Mouse (Mus musculus): ENCODE measurements around the gene Borcs6.

The Borcs6 gene

GRCm38 (mm10) chr11:69104487-69104886, 45.0 kb downstream of the Borcs6 start:
- no peak for DNase-seq

GRCm38 (mm10) chr11:69105227-69105626, 45.7 kb downstream of the Borcs6 start:
- no peak for DNase-seq

- DNase-seq, result no peak
Measured at GRCm38 (mm10) chr11:69105796-69106195, 46.3 kb downstream of the Borcs6 start.

GRCm38 (mm10) chr11:69106299-69106698, 46.8 kb downstream of the Borcs6 start:
- DNase-seq, result no peak

- no peak for DNase-seq
Measured at GRCm38 (mm10) chr11:69106842-69107241, 47.3 kb downstream of the Borcs6 start.

GRCm38 (mm10) chr11:69107676-69108075, 48.2 kb downstream of the Borcs6 start:
- no peak for DNase-seq

GRCm38 (mm10) chr11:69108223-69108622, 48.7 kb downstream of the Borcs6 start:
- no peak for DNase-seq

- DNase-seq, result no peak
Measured at GRCm38 (mm10) chr11:69109032-69109900, 49.7 kb downstream of the Borcs6 start.

GRCm38 (mm10) chr11:69110319-69111046, 51.0 kb downstream of the Borcs6 start:
- peak; percentile 94 to 97 for DNase-seq
